Mouse (Mus musculus) CH12.LX (cell line): Measurements from ENCODE around the gene Srrm3. TPM values are rescaled to one million over a fixed set of nuclear protein-coding genes. Genes with fewer than 3 reads are reported as not detected.

Experiments
- DNase-seq: peaks from one replicate; pipeline ENCODE4 v3.0.0-alpha.2; 2013; ENCODE audit errors: extremely low read depth
- H3K27ac ChIP-seq: 2 replicates; pipeline ENCODE4 v1.5.1; 2012; ENCODE audit warnings: low read depth, mild to moderate bottlenecking, control low read depth, moderate library complexity; ENCODE audit not compliant: insufficient read depth
- H3K27me3 ChIP-seq: replicated peaks from 2 replicates; pipeline ENCODE3; 2012; ENCODE audit warnings: inconsistent platforms
- H3K36me3 ChIP-seq, 2 experiments: replicated peaks in 1 of 2; 2 replicates each; pipeline versions ENCODE3 to v1.6.1; 2012; ENCODE audit warnings: inconsistent platforms in 1 of 2, low read length in 1 of 2, mild to moderate bottlenecking in 1 of 2, mixed read lengths in 1 of 2, moderate library complexity in 1 of 2; ENCODE audit not compliant: control insufficient read depth in 1 of 2, insufficient read depth in 1 of 2
- H3K4me1 ChIP-seq, 2 experiments: 2 replicates each; pipeline ENCODE4 v1.6.1; 2012; ENCODE audit warnings: inconsistent platforms in 1 of 2, moderate library complexity in 1 of 2; ENCODE audit not compliant: insufficient read depth in 2 of 2, control insufficient read depth in 1 of 2
- H3K4me2 ChIP-seq: 2 replicates; pipeline ENCODE4 v1.6.1; 2012; ENCODE audit warnings: low read depth, mild to moderate bottlenecking, control low read depth; ENCODE audit not compliant: poor library complexity, insufficient read depth, severe bottlenecking
- H3K4me3 ChIP-seq, 3 experiments: fragments of 150-350 bp in 1 of 3; sonication (generic) in 1 of 3; replicated peaks in 1 of 3; 2 replicates each; pipeline versions ENCODE3 to v1.5.1; 2011 to 2012; ENCODE audit warnings: low read depth in 2 of 3, low read length in 2 of 3, mild to moderate bottlenecking in 2 of 3, moderate library complexity in 2 of 3, control low read depth in 1 of 3, improper control_type of control experiment in 1 of 3, inconsistent platforms in 1 of 3, mixed read lengths in 1 of 3; ENCODE audit not compliant: poor library complexity in 1 of 3
- H3K79me2 ChIP-seq: replicated peaks from 2 replicates; pipeline ENCODE4 v1.6.1; 2012; ENCODE audit warnings: mild to moderate bottlenecking, moderate library complexity; ENCODE audit not compliant: control insufficient read depth, poor library complexity, insufficient read depth, severe bottlenecking; ENCODE audit errors: extremely low read depth
- H3K9ac ChIP-seq: 2 replicates; pipeline ENCODE4 v1.6.1; 2012; ENCODE audit warnings: low read depth, mild to moderate bottlenecking, control low read depth, moderate library complexity; ENCODE audit not compliant: insufficient read depth
- H3K9me3 ChIP-seq: replicated peaks from 2 replicates; pipeline ENCODE3; 2012; ENCODE audit warnings: low read length, inconsistent platforms, mixed read lengths
- BHLHE40 ChIP-seq: IDR thresholded peaks from 2 replicates; pipeline ENCODE4 v1.6.1; 2011; ENCODE audit warnings: mild to moderate bottlenecking, low read depth, low read length, improper control_type of control experiment
- CHD2 ChIP-seq: IDR thresholded peaks from 2 replicates; pipeline ENCODE4 v1.6.1; 2011; ENCODE audit warnings: low read length, improper control_type of control experiment
- CTCF ChIP-seq, 2 experiments: IDR thresholded peaks in 1 of 2; conservative IDR thresholded peaks in 1 of 2; 2 replicates each; pipeline ENCODE4 v1.5.1; 2011 to 2012; ENCODE audit warnings: low read depth in 2 of 2, low read length in 2 of 2, improper control_type of control experiment in 1 of 2, inconsistent platforms in 1 of 2, mild to moderate bottlenecking in 1 of 2, moderate library complexity in 1 of 2
- IRF4 ChIP-seq: IDR thresholded peaks from 2 replicates; pipeline ENCODE4 v1.6.1; 2014; ENCODE audit warnings: low read depth, mild to moderate bottlenecking, inconsistent platforms, low read length, improper control_type of control experiment
- MAFK ChIP-seq: IDR thresholded peaks from 2 replicates; pipeline ENCODE4 v1.6.1; 2011; ENCODE audit warnings: low read length, improper control_type of control experiment; ENCODE audit not compliant: insufficient replicate concordance
- MAZ ChIP-seq: IDR thresholded peaks from 2 replicates; pipeline ENCODE4 v1.6.1; 2012; ENCODE audit warnings: low read depth, mild to moderate bottlenecking, inconsistent platforms, low read length, improper control_type of control experiment, moderate library complexity
- MXI1 ChIP-seq: IDR thresholded peaks from 2 replicates; pipeline ENCODE4 v1.6.1; 2011; ENCODE audit warnings: mild to moderate bottlenecking, low read depth, low read length, improper control_type of control experiment
- NELFE ChIP-seq: IDR thresholded peaks from 2 replicates; pipeline ENCODE4 v1.6.1; 2011; ENCODE audit warnings: low read depth, low read length, improper control_type of control experiment
- NRF1 ChIP-seq: IDR thresholded peaks from 2 replicates; pipeline ENCODE4 v1.6.1; 2014; ENCODE audit warnings: low read depth, mild to moderate bottlenecking, inconsistent platforms, low read length, improper control_type of control experiment, moderate library complexity
- POLR2A ChIP-seq: IDR thresholded peaks from 2 replicates; pipeline ENCODE4 v1.6.1; 2011; ENCODE audit warnings: low read depth, mild to moderate bottlenecking, improper control_type of control experiment, low read length
- POLR2AphosphoS2 ChIP-seq: IDR thresholded peaks from 2 replicates; pipeline ENCODE4 v1.6.1; 2011; ENCODE audit warnings: low read depth, low read length, improper control_type of control experiment
- RAD21 ChIP-seq: IDR thresholded peaks from 2 replicates; pipeline ENCODE4 v1.6.1; 2011; ENCODE audit warnings: low read depth, mild to moderate bottlenecking, low read length, improper control_type of control experiment, moderate library complexity
- SIN3A ChIP-seq: IDR thresholded peaks from 2 replicates; pipeline ENCODE4 v1.6.1; 2012; ENCODE audit warnings: low read length, improper control_type of control experiment, inconsistent platforms
- SMC3 ChIP-seq: IDR thresholded peaks from 2 replicates; pipeline ENCODE4 v1.6.1; 2011; ENCODE audit warnings: low read depth, low read length, improper control_type of control experiment
- TCF12 ChIP-seq: IDR thresholded peaks from 2 replicates; pipeline ENCODE4 v1.6.1; 2014; ENCODE audit warnings: low read depth, mild to moderate bottlenecking, inconsistent platforms, low read length, improper control_type of control experiment
- UBTF ChIP-seq: IDR thresholded peaks from 2 replicates; pipeline ENCODE4 v1.6.1; 2012; ENCODE audit warnings: low read depth, mild to moderate bottlenecking, inconsistent platforms, low read length, improper control_type of control experiment, moderate library complexity
- USF1 ChIP-seq: IDR thresholded peaks from 2 replicates; pipeline ENCODE4 v1.6.1; 2014; ENCODE audit warnings: low read depth, mild to moderate bottlenecking, inconsistent platforms, low read length, improper control_type of control experiment
- USF2 ChIP-seq: conservative IDR thresholded peaks from 2 replicates; pipeline ENCODE4 v1.6.1; 2011; ENCODE audit warnings: low read depth, low read length, improper control_type of control experiment
- ZC3H11A ChIP-seq: IDR thresholded peaks from 2 replicates; pipeline ENCODE4 v1.6.1; 2012; ENCODE audit warnings: low read depth, mild to moderate bottlenecking, inconsistent platforms, low read length, improper control_type of control experiment
- ZKSCAN1 ChIP-seq: IDR thresholded peaks from 2 replicates; pipeline ENCODE4 v1.6.1; 2012; ENCODE audit warnings: low read depth, inconsistent platforms, low read length, improper control_type of control experiment, borderline replicate concordance
- dilution Hi-C: fragments of 300-500 bp; cut with MboI; formaldehyde crosslinking; loops from 2 replicates; pipeline ENCODE4 v1.14.3; 2020; ENCODE audit warnings: low sequenced_read_pairs; ENCODE audit not compliant: extremely low pct_unique_long_range_greater_than_20kb, extremely low pct_ligation_motif_present
- in situ Hi-C: fragments of 300-500 bp; cut with MboI; formaldehyde crosslinking; loops from 3 replicates; pipeline ENCODE4 v1.14.3; 2019; ENCODE audit warnings: low sequenced_read_pairs, low pct_ligation_motif_present, low pct_unique_long_range_greater_than_20kb, mixed read lengths
- polyA plus RNA-seq: library from polyadenylated mRNA; unstranded; fragments of >175 nt; gene quantifications from 2 replicates; pipeline ENCODE4 v1.2.1, GENCODE M21; 2012; ENCODE audit warnings: low read depth; ENCODE audit not compliant: insufficient read length
- total RNA-seq, 2 experiments: library from RNA; depleted of rRNA; stranded (reverse); fragments of 300-350 nt in 1 of 2; fragments of >200 nt in 1 of 2; gene quantifications; 2 replicates each; pipeline ENCODE4 v1.2.3; 2012 to 2014

The Srrm3 gene
- total and polyA plus RNA-seq, 3 experiments: not detected

DNA sequence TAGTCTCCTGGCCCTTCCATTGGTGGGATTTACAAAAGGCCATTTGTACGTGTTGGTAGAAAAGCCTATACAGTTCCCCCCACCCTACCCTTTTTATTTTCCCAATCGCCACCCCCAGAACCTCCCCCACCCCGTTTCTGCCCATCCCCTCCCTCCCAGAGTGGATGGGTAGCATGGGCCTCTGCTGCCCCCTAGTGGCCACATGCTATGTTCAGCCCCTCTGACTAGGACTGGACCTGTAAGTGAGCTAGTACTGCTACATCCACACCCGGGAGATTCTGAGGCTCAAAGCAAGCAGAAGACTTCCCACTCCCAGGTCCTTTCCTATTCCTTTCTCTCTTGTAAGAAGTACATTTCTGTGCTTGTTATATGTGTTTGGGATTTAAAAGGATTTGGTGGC is 48.5 kb downstream of the Srrm3 start:
- Histone ChIP-seq H3K4me2 (peak overlapping the region; percentile 6; the same call in 1 of the 2 replicates), H3K27me3 (peaks cover 84% of the 10 kb centered on the region), H3K27ac (no peak overlapping the region), H3K79me2 (no peaks in the 10 kb centered on the region), H3K36me3 (no peaks in the 10 kb centered on the region), H3K9ac (no peak overlapping the region), H3K4me3 (no peak overlapping the region), H3K4me1 (peaks cover 8 to 10% of the 10 kb centered on the region in 2 experiments), H3K9me3 (no peaks in the 10 kb centered on the region)
- in situ Hi-C loops: no loop called here
- dilution Hi-C loops: no loop called here
- TF ChIP-seq BHLHE40 (no peak), NRF1 (no peak), SIN3A (no peak), IRF4 (peak; percentile 48; the same call in 1 of the 2 replicates), MXI1 (no peak), ZC3H11A (0 out of 2 replicates have a peak, but pooled peaks have one; percentile 16), RAD21 (peak; percentile 74), MAZ (peak; percentile 79), NELFE (0 out of 2 replicates have a peak, but pooled peaks have one; percentile 19), CHD2 (peak; percentile 24; the same call in 1 of the 2 replicates), CTCF (conservative IDR thresholded peaks at IDR 0.05 in 1 of 2, IDR thresholded peaks at IDR 0.05 in 1 of 2; ENCODE audit: low read depth in 2 of 2, low read length in 2 of 2) (peak; percentile 37 to 83; a peak in 3 of 4 replicates), SMC3 (peak; percentile 69), USF2 (no peak), MAFK (no peak), UBTF (no peak), POLR2A (no peak), ZKSCAN1 (no peak), TCF12 (0 out of 2 replicates have a peak, but pooled peaks have one; percentile 18)
- DNase-seq: peak; percentile 72

DNA sequence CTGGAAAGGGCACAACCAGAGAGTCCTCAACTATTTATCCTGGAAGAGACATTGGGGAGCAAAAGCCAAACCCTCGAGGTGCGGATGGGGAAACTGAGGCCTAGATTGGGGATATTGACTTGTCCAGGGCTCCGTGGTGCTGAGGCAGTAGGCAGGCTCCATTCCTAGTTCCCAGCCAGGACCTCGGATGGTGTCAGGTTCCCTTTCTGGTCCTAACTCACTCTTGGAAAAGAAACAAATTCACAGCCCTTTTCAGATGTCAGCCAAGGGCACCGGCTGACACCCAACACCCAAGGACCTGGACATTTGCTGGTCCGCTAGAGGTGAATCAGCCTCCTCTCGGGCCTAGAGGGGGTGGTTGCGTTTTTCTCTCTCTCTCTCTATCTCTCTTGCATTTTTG is 60.0 kb downstream of the Srrm3 start:
- no peak for DNase-seq
- Histone ChIP-seq H3K27me3 (peaks cover 32% of the 10 kb centered on the region), H3K27ac (no peak overlapping the region), H3K4me1 (peaks cover 0 to 23% of the 10 kb centered on the region in 2 experiments; a peak in 2 of 4 replicates), H3K36me3 (no peaks in the 10 kb centered on the region), H3K4me3 (no peak overlapping the region), H3K9me3 (peaks cover 24% of the 10 kb centered on the region), H3K9ac (no peak overlapping the region), H3K4me2 (no peak overlapping the region), H3K79me2 (no peaks in the 10 kb centered on the region)
- TF ChIP-seq USF1 (no peak), TCF12 (no peak), POLR2AphosphoS2 (no peak), UBTF (no peak)
- dilution Hi-C loops: no loop called here
- in situ Hi-C loops: loop anchor here (10.0 kb wide), 1 partner anchor 252 kb away; no protein-coding TSS in a partner anchor
